Mouse (Mus musculus) natural killer cell, adult 2 months (primary cell): ENCODE data around the gene Gm10961.
"Not testable (repeated sequence)": the region's sequence is repeated elsewhere in the genome, so short reads cannot be mapped to it uniquely, and the experiment has no call there.

ENCODE experiments used
- DNase-seq, 2 experiments: peaks; one replicate each; pipeline ENCODE4 v3.0.0; 2022; ENCODE audit warnings: low spot score in 2 of 2

Gene Gm10961

GRCm38 (mm10) chr3:107612902-107613525, 18.1 kb upstream of the Gm10961 start:
- peak; percentile 32 to 55 for DNase-seq

DNA sequence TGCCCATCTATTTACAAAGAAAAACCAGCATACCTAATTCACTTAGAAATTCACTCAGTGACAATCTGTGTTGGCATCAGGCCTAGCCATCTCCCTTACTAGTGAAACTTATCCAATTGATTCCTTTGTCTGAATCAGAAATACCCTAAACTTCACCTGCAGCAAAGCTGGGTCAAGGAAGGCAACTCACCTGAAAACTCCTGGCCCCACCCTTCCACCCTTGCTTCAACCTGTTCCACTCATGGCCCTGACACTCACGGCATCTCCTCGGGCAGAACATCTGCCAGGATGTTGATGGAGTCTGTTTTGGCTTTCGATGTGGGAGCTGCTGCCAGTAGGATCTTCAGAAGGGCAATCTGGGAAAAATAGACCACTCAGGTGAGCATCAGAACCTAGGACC, 13.3 kb upstream of the Gm10961 start:
- DNase-seq, result no peak

DNA sequence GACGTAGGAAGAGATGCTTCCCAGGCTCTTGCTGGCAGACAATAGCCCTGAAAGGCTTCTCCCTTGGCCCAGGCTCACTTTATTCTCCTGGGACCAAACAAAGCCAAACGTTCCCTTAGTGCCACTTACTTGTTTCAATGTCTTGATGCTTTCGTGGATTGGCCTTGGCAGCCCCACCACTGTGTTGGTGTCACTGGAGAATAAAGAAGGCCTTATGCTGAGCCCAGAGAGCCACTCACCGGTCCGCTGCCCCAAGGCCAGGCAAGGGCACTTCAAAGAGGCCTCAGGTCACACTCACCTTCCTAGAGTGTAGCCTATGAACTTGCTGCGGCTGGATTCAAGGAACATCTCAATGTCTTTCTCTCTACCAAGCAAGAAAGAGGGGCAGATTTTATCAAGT, 11.2 kb upstream of the Gm10961 start:
- DNase-seq, result no peak

DNA sequence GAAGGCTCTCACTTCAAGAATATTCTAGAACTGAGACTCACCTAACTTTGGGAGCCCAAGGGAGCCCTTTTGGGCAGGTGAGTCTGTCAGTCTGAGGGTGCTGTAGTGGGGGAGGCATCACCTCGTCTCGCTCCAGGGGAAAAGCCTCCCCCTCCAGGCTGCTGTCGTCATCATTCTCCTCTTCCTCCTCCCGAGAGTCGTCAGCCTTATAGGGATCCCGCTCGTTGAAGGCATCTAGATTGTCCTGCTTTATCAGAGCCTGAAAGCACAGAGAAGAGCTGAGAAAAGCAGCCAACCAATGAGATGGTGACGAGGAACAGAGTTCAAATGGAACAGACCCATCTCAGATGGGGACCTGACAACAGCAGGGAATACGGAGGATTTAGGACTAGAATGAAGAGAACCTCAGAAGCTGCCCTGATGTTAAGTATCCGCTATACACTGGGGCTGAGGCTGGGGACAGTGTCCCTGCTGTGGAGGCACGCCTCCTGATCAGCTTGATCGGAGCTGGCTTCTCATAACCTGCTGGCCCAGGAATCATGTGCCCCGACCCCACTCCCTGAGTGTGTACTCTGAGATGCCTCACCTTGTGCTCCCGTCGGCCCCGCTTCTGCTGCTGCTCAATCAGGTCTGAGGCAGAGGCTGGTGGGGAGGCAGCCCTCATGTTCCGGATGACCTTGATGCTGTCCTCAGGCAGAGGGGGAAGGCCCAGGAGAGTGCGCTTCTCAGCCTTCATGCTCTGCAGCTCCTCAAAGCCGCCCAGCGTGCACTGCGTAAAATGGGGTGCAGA, 9.6 kb upstream of the Gm10961 start:
- no peak for DNase-seq

DNA sequence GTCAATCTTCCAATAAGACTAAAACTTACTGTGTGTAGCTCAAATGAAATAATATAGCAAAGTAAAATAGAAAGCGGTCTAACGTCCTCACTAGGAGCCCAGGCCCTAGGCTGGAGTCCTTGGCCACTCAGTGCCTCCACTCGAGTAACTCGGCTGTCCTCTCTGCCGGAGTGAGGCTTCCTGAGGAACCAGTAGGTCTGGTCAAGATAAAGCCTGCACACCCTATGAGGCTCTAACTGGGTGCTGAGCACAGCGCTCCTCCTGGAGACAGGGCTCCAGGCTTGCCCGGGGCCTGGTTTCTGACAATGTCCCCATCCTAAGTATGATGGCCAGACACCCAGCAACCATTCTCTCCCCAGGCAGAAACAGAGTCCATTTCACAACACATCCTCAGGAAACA, 8.6 kb upstream of the Gm10961 start:
- DNase-seq, result no peak

GRCm38 (mm10) chr3:107624424-107624823, 6.7 kb upstream of the Gm10961 start:
- no peak for DNase-seq

DNA sequence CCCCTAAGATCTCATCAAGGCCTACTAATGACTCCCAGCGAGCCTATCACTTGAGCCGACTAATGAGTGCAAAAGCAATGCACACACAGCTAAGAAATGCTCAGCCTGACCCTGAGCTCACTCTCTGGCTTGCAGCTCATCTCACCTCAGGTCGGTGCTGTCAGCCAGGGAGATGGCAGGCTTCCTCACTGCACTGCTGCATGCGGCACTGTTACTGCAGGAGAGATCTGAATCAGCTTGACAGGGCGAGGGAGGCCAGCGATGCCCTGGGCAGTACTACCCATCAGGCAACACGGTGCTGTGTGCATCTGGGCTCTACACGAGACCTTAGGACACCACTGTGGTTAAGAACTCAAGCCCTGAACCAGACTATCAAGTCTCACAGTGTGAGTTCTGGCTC, 5.6 kb upstream of the Gm10961 start:
- no peak for DNase-seq

- DNase-seq, result no peak
Observed at GRCm38 (mm10) chr3:107626751-107627150, 4.4 kb upstream of the Gm10961 start.

DNA sequence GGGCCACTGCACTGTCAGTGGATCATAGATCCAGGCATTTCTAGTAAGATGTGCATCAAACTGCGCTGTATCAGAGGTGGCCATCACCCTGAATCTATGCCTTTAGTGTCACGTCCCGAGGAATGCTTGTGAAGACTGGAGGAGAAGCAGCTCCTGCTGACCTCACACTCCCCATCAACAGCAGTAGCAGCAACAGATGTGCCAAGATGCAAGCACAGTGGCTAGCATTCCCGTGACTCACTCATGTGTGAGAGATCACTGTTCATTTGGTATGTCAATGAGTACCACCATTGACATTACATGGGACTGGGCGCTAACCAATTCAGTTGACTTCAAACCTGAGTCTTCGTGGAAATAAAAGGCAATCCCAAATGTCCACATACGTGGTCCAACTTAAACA, 3.5 kb upstream of the Gm10961 start:
- no peak for DNase-seq

GRCm38 (mm10) chr3:107628551-107628950, 2.6 kb upstream of the Gm10961 start:
- DNase-seq, result no peak

- DNase-seq, result no peak
Observed at GRCm38 (mm10) chr3:107629411-107629810, 1.7 kb upstream of the Gm10961 start.

DNA sequence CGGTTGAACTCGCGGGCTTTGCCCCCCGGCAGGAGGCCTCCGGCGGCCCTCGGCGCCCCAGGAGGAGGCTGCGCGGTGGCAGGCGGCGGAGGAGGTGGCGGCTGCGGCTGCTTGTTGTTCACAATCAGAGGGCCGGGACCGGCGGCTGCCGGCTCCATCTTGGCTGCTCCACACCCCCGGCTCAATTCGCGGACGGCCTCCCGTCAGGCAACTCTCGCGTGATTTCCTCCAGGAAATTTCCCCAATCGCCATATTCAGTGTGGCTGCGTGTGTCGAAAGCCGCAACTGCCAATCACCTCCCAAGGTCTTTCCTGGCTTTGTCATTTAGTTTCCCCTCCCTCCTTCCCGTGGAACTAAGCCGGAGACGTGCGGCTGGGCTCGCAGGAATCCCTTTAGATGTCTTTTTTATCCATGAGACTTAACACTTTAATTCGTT, 419 bp downstream of the Gm10961 start, which contains the start of gene Strip1:
Gene Strip1, minus strand, starts transcription at position 172 of the 436 bp plus-strand sequence.
- DNase-seq, result peak; percentile 88 to 91

DNA sequence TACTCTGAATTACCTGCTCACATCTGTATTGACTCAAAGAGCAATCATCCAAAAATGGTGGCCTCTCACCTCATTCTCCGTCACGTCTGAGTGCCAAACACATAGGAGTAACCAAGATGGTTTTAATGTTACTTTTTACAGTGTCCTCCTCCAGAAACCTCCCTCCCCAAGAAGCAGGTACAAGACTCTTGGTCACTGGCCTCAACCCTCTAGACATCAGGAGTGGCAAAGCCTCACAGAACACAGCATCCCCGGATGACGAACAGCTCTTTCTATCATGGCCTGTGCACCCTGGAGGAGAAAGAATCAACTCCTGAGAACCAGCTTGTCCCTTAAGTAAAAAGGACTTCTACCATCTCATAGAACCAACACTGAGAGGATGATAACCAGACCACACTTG, 1.7 kb downstream of the Gm10961 start:
- no peak for DNase-seq

DNA sequence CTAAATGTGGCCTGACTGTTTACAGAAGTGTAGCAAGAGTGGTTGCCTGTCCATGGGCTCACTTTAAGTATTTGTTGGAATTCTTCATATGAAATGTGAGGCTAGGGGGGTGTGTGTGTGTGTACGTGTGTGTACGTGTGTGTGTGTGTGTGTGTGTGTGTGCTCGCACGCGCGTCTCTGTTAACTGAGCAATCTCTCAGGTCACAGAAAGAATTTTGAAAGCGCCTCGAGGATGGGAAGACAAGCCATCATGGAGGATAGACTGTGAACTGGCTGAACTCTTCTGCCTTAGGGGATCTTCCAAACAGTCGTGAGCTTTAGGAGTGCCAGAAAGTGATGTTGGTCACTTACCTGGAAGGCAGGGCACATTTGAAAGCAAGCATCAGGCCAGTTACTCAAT, 2.8 kb downstream of the Gm10961 start:
- no peak for DNase-seq

DNA sequence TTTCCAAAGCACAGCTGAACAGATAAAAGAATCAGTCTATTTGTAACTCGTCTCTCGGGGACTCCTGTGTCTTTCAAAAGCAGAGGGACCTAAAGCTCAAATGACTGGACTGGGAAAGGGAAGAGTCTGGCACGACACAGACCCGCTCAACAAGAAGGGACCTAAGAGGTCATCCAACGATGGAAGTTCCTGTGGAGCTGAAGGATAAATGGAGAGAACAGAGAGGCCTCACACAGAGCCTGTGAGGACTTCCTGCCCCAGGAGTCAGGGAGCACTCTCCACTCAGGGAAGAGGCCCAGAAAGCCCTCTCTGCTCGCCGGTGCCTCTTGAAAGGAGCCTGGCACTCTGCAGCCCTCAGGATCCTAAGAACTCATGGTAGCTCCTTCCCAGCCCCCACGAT, 4.7 kb downstream of the Gm10961 start:
- DNase-seq, result no peak

DNA sequence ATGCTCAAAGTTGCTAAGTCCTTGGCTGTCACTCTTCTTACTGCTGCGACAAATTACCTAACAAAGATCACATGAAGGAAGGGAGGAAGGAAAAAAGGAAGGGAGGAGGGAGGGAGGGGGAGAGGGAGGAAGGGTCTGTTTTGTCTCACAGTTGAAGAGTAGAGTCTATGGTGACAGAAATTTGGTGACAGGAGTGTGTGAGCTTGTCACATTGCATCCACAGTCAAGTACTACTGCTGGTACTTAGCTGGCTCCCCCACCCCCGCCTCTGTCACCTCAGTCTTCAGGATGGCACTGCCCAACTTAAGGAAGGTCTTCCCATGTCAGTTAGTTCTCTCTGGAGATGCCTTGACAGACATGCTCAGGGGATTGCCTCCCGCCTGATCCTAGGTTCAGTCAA, 5.1 kb downstream of the Gm10961 start:
- no peak for DNase-seq

DNA sequence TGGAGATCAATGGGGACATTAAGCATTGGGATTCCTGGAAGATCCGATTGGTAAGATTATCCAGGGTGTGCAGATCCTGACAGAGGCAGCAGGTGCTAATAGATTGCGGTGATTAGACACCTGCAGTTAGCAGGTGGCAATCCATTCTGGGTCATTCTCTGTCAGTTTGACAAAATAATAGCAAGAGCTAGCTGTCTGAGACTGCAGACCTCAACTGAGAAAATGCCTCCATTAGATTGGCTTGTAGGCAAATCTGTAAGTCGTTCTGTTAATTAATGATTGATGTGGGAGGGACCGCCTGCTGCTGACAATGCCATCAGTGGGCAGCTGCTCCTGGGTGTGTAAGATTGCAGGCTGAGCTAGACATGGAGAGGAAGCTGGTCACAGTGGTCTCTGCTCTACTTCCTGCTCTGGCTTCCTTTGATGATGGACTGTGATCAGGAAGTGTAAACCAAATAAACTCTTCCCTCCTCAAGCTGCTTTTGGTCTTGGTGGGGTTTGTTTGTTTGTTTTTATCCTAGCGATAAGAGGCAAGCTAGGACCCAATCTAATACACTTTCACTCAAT, 6.6 kb downstream of the Gm10961 start:
- peak in 1 of 2 experiments; percentile 5 for DNase-seq

DNA sequence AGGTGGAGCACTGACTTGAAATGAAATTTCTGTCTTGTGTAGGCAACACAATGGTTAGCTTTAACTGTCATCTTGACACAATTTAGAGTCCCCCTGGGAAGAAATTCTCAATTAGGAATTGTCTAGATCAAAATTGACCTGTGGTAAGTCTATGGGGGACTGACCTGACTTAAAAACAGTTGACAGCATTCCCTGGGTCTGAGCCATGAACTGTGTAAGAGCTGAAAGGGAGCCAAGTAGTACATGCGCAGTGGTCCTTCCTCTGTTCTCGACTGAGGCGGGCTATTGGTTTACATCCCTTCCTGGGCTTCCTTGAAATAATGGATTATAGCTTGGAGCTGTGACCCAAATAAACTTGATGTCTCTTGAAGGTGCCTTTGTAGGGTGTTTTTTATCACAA, 15.8 kb downstream of the Gm10961 start:
- DNase-seq, result no peak

DNA sequence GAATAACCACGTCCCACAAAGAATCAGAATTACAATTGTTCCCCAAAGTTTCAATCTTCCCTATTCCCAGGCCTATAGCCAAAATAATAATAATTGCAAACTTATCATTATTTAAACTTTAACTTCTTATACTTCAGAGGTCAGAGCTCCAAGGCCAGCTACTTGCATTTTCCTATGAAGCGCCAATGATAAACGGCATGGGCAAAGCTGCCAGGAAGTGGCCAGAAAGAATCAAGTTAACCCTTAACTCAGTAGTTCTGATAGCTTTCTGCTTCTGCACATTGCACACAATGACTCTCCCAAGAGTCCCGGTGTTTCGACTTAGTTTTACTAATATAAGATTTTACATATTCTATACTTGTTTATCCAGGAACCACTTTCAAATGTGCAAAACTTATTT, 19.2 kb downstream of the Gm10961 start:
- DNase-seq, result not testable (repeated sequence)

- DNase-seq, result no peak
Observed at GRCm38 (mm10) chr3:107652968-107653367, 21.8 kb downstream of the Gm10961 start.

DNA sequence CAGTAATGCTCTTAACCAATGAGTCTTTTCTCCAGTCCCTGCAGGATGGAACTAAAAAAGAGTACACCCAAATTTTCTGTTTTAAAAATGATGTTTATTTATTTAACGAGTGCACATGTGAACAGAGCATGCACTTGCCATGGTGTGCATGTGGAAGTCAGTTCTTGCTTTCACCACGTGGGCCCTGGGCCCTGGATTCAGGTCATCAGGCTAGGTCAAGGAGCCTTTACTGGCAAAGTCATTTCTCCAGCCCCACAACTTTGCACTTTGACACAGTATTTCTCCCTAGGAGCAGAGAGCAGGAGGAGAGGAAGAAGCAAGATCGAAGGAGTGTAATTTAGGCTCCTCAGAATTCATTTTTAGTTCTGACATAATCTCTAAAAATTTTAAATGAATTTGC, 23.7 kb downstream of the Gm10961 start:
- no peak for DNase-seq

- no peak for DNase-seq
Observed at GRCm38 (mm10) chr3:107655491-107655890, 24.4 kb downstream of the Gm10961 start.

DNA sequence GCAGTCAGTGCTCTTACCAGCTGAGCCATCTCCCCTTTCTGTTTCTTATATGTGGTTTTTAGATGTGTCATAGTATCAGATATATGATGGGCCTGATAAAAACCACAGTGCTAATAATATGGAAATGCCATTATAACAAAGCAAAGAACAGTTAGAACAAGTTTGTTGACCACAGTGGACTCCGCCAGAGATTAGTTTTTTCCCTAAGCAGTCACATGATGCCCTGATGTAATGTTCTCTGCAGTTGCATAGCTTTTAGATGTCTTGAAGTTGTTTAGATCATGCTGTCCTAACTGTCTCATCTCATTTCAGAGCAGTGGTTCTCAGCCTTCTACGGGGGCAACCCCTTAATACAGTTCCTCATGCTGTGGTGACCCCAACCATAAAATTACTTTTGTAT, 25.0 kb downstream of the Gm10961 start:
- DNase-seq, result no peak
